Mouse (Mus musculus) embryonic facial prominence, embryonic 12.5 days (tissue): ENCODE results near the gene Adprhl1. TPM values are rescaled to one million over a fixed set of nuclear protein-coding genes. Genes with fewer than 3 reads are reported as not detected.

Experiments
- ATAC-seq: fragments of 200-750 bp; cut with Nextera tagmentation; 2 replicates; pipeline ENCODE4 v1.8.0; 2017; ENCODE audit not compliant: insufficient number of reproducible peaks, insufficient read depth, low FRiP score, low TSS enrichment
- H3K27ac ChIP-seq: fragments of 300-500 bp; sonication (generic); 2 replicates; pipeline ENCODE4 v1.5.1; 2016; ENCODE audit warnings: mild to moderate bottlenecking
- H3K27me3 ChIP-seq: fragments of 300-500 bp; sonication (generic); 2 replicates; pipeline ENCODE4 v1.6.1; 2016; ENCODE audit warnings: mild to moderate bottlenecking, moderate library complexity
- H3K36me3 ChIP-seq: fragments of 300-500 bp; sonication (generic); 2 replicates; pipeline ENCODE4 v1.6.1; 2016; ENCODE audit warnings: mild to moderate bottlenecking
- H3K4me1 ChIP-seq: fragments of 300-500 bp; sonication (generic); 2 replicates; pipeline ENCODE4 v1.6.1; 2016
- H3K4me2 ChIP-seq: fragments of 300-500 bp; sonication (generic); replicated peaks from 2 replicates; pipeline ENCODE4 v1.6.1; 2016; ENCODE audit warnings: mild to moderate bottlenecking, moderate library complexity
- H3K4me3 ChIP-seq: fragments of 300-500 bp; sonication (generic); 2 replicates; pipeline ENCODE4 v1.5.1; 2016; ENCODE audit warnings: mild to moderate bottlenecking
- H3K9ac ChIP-seq: fragments of 300-500 bp; sonication (generic); 2 replicates; pipeline ENCODE4 v1.6.1; 2016; ENCODE audit warnings: mild to moderate bottlenecking, moderate library complexity
- H3K9me3 ChIP-seq: fragments of 300-500 bp; sonication (generic); 2 replicates; pipeline ENCODE4 v1.6.1; 2016; ENCODE audit warnings: mild to moderate bottlenecking, moderate library complexity
- WGBS: fragments of 180-500 bp; shearing (Covaris S2); methylation state at CpG from one replicate; pipeline ENCODE4 v1.1.7; 2016; 5-methylcytosine and 5-hydroxymethylcytosine counted together
- polyA plus RNA-seq: library from polyadenylated mRNA; unstranded; fragments of >200 nt; fragmentation: Nextera tagmentation; extraction: Ambion mirVana; gene quantifications from 2 replicates; pipeline ENCODE4 v1.2.1, GENCODE M21; 2016

Adprhl1 gene
- polyA plus RNA-seq, 1 experiment from 2014 or later, result 0.49 TPM

DNA sequence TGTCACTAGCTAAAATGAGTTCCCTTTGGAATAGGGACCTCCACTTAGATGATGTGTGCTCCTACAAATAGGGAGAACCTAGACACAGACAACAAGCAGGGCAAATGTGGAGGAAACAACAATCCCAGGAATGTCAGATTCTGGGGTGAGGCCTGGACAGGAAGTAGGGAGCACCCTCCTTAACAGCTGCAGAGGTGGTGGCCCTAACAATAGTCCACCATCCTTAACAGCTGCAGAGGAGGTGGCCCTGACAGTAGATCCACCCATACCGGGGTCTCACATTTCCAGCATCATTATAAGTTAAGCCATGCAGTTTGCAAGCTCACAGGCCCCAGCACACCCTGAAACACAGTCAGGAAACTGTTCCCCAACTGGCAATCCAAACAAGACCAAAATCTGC, 65.1 kb downstream of the Adprhl1 start:
- Histone ChIP-seq H3K27ac (no peak overlapping the region), H3K4me3 (no peak overlapping the region), H3K36me3 (no peaks in the 10 kb centered on the region), H3K4me1 (no peaks in the 10 kb centered on the region), H3K9me3 (no peaks in the 10 kb centered on the region), H3K9ac (no peak overlapping the region), H3K27me3 (no peaks in the 10 kb centered on the region), H3K4me2 (no peak overlapping the region)
- WGBS, result 86% methylated on average over 1 of the region's 1 CpGs
- ATAC-seq, result no peak

DNA sequence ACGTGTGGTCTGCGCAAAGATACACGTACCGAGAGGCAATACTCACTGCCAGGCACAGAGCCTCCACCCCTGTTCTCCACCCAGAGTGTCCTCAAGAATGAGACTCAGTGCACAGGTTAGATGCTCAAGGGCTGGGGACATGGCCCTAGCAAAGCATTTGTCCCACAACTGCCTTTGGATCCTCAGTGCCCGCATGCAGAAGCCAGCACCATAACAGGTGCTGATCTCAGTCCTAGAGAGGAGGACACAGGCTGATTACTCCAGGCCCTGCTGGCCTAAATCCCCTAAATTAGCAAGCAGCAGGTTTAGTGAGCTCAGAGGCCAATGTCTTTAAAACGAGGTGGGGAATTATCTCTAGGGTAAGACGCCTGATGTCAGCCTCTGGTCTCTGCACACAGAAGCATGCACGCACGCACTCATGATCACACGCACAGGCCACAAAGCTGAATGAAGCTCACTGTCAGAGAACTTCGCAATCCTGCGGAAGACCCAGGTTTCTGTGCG, 65.9 kb downstream of the Adprhl1 start:
- 90% methylated on average over 13 of the region's 13 CpGs for WGBS
- Histone ChIP-seq H3K9me3 (no peaks in the 10 kb centered on the region), H3K4me2 (no peak overlapping the region), H3K27me3 (no peaks in the 10 kb centered on the region), H3K36me3 (no peaks in the 10 kb centered on the region), H3K4me1 (no peaks in the 10 kb centered on the region), H3K27ac (no peak overlapping the region), H3K4me3 (no peak overlapping the region), H3K9ac (no peak overlapping the region)
- ATAC-seq, result no peak

DNA sequence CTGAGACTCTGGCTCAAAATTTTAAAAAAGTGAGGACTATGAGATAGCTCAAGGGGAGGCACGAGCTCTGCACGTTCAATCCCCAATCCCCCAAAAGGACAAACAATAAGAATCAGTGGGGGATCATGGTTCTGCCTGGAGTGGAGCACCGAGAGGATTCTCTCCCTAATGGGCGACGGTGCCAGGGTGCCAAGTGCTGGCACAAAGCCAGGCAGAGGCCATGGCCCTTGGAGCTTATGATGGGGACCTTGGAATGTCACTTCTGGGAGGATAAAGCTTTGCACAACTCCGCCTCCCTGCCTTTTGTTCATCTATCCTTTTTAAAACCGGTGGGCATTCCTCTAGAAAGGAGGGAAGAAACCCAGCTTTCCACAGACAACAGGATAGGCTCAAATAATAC, 66.3 kb downstream of the Adprhl1 start:
- Histone ChIP-seq H3K9ac (no peak overlapping the region), H3K4me1 (no peaks in the 10 kb centered on the region), H3K36me3 (no peaks in the 10 kb centered on the region), H3K4me2 (no peak overlapping the region), H3K27ac (no peak overlapping the region), H3K4me3 (no peak overlapping the region), H3K9me3 (no peaks in the 10 kb centered on the region), H3K27me3 (no peaks in the 10 kb centered on the region)
- 69% methylated on average over 7 of the region's 7 CpGs for WGBS
- no peak for ATAC-seq

DNA sequence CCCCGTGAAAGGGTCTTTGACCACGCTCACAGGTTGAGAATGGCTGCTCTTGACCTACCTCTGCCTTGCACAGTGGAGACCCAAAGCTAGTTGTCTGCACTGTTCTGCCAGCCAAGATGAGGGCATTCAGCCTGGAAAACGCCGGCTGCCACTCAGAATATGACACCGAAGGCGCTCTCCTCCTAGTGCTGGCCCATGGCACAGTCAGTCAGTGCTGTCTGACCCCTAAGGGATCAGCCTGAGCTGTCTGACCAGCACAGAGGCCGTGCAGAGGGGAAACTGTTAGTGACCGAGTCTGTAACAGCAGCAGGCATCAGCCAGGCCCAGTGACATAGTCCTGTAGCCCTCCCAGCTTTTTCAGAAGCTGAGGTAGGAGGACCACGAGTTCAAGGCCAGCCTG, 66.7 kb downstream of the Adprhl1 start:
- no peak overlapping the region for H3K4me3 ChIP-seq
- no peaks in the 10 kb centered on the region for H3K27me3 ChIP-seq
- H3K36me3 ChIP-seq, result no peaks in the 10 kb centered on the region
- H3K27ac ChIP-seq, result no peak overlapping the region
- WGBS, result 79% methylated on average over 9 of the region's 9 CpGs
- no peaks in the 10 kb centered on the region for H3K4me1 ChIP-seq
- no peak overlapping the region for H3K9ac ChIP-seq
- no peak for ATAC-seq
- no peaks in the 10 kb centered on the region for H3K9me3 ChIP-seq
- no peak overlapping the region for H3K4me2 ChIP-seq

DNA sequence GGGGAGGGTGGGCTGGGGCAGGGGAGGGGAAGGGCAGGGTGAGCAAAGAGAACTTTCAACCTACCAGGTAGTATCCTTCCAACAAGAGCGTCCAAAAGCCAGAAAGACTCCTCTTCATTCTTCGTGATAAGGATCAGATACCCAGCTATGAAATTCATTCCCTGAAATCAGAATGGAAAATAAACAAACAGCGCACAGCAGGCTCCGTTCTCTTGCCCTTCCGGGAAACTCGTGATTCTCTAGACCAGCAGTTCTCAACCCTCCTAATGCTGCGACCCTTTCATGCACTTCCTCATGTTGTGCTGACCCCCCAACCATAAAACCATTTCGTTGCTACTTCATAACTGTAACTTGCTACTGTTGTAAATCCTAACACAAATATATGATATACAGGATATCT, 67.1 kb downstream of the Adprhl1 start:
- Histone ChIP-seq H3K4me1 (no peaks in the 10 kb centered on the region), H3K9ac (no peak overlapping the region), H3K4me3 (no peak overlapping the region), H3K27ac (no peak overlapping the region), H3K27me3 (no peaks in the 10 kb centered on the region), H3K9me3 (no peaks in the 10 kb centered on the region), H3K36me3 (no peaks in the 10 kb centered on the region), H3K4me2 (no peak overlapping the region)
- WGBS, result 86% methylated on average over 8 of the region's 8 CpGs
- ATAC-seq, result no peak

DNA sequence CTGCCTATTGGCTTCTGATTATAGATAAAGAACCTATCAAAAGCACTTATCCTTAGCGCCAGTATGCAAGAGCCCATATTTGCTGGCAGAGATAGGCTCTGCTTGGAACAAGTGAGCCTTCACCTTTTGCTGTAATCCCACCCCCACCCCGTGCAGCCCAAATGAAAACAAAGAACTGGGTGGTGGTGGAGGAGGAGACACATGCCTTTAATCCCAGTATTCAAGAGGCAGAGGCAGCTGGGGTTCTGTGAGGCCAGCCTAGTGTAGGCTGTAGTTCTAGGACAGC, 72.3 kb downstream of the Adprhl1 start:
- Histone ChIP-seq H3K4me1 (no peaks in the 10 kb centered on the region), H3K4me2 (no peak overlapping the region), H3K4me3 (no peak overlapping the region), H3K36me3 (peaks cover 11% of the 10 kb centered on the region), H3K27ac (no peak overlapping the region), H3K9ac (no peak overlapping the region), H3K27me3 (no peaks in the 10 kb centered on the region), H3K9me3 (no peaks in the 10 kb centered on the region)
- ATAC-seq, result no peak
- WGBS, result 63% methylated on average over 2 of the region's 2 CpGs

DNA sequence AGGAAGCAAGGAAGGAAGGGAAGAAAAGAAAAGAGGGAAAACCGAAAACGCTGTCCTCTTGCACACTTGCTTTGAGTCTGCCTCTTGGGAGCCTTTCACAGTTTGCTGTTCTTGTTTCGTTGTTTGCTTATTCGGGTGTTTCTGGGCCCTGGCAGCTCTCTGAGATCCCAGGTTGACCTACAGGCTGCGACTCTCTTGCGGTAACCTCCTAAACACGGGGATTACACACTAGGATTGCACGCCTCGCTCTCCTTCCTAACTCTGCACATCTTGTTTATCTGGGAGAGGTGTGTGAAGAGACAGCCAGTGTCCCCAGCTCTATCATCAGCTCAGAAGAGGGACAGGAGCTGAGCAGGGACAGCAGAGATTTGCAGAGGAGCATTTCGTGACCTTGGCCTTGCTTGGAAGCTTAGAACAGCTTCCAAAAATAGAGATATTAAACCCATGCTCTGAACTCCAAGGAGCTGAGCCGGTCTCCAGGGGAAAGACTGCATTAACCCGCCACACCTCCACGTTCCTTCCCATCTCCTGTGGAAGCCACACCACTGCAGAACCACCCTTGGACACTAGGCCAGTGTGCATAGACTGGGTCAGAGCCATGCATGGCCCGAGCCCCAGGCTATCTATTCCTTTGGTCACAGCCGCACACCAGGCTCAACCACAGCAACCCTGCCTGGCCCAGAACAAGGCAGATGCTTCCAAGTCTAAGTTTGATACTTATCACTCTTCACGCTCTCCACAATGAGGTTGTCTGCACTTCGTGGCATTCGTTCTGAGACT, 72.9 kb downstream of the Adprhl1 start:
- Histone ChIP-seq H3K36me3 (peaks cover 14% of the 10 kb centered on the region), H3K27me3 (no peaks in the 10 kb centered on the region), H3K4me3 (no peak overlapping the region), H3K4me2 (no peak overlapping the region), H3K9ac (no peak overlapping the region), H3K4me1 (no peaks in the 10 kb centered on the region), H3K27ac (no peak overlapping the region), H3K9me3 (no peaks in the 10 kb centered on the region)
- no peak for ATAC-seq
- WGBS, result 80% methylated on average over 18 of the region's 18 CpGs

DNA sequence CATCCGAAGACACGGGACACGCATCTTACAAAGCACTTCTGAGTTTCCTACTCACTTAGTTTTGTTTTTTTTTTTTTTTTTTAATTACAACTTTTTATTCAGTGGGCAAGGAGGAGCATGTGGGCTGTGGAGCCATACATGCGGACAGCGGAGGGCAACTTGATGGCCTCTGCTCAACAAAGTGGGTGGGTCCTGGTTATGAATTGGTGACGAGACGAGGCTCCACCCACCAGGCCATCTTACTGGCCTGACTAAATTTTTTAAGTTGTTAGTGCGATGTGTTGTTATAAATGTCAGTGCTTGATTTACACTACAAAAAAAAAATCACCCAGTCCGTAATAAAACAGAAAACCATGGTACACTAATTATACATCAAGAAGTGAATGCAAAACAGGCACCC, 73.6 kb downstream of the Adprhl1 start:
- no peak overlapping the region for H3K4me3 ChIP-seq
- H3K27me3 ChIP-seq, result no peaks in the 10 kb centered on the region
- H3K9ac ChIP-seq, result no peak overlapping the region
- 84% methylated on average over 9 of the region's 9 CpGs for WGBS
- ATAC-seq, result no peak
- H3K36me3 ChIP-seq, result peaks cover 21% of the 10 kb centered on the region
- no peaks in the 10 kb centered on the region for H3K4me1 ChIP-seq
- H3K4me2 ChIP-seq, result no peak overlapping the region
- H3K9me3 ChIP-seq, result no peaks in the 10 kb centered on the region
- no peak overlapping the region for H3K27ac ChIP-seq

DNA sequence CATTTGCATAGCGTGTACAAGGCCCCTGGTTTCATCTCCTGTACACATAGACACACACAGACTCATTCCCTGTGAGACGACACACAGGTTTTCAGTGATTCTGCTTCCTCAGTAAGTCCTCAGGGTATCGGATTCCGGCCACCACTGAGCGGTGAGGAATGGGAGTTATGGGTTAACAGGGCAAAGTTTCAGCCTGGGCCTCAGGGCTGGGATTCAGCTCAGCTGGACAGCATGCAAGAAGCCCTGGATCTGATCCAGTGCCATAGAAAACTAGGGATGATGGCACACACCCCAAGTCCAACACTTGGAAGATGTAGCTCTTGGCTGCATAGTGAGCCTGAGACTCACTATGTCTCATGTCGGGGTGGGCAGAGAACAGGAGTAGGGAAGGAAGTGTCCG, 74.0 kb downstream of the Adprhl1 start:
- Histone ChIP-seq H3K36me3 (peaks cover 26% of the 10 kb centered on the region), H3K27ac (no peak overlapping the region), H3K4me2 (no peak overlapping the region), H3K4me3 (no peak overlapping the region), H3K4me1 (no peaks in the 10 kb centered on the region), H3K27me3 (no peaks in the 10 kb centered on the region), H3K9ac (no peak overlapping the region), H3K9me3 (no peaks in the 10 kb centered on the region)
- ATAC-seq, result no peak
- 72% methylated on average over 7 of the region's 7 CpGs for WGBS

DNA sequence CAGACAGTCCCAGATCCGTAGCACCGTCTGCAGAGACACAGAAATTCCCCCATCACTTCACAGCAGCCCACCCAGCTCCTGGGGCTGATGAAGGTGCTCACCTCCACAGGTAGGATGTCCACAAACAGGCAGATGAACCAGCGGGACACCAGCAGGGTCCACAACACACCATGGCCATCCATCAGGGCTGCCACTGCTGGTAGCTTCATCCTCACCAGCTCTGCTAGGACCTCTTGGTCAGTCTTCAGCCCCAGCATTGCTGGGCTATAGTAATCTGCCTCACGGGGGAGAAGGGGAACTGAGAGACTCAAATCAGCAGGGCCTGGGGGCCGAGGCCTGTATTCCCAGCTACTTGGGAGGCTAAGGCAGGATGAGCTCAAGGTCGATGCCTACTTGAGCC, 74.5 kb downstream of the Adprhl1 start:
- Histone ChIP-seq H3K27ac (no peak overlapping the region), H3K27me3 (no peaks in the 10 kb centered on the region), H3K4me2 (no peak overlapping the region), H3K4me3 (no peak overlapping the region), H3K36me3 (peaks cover 29% of the 10 kb centered on the region), H3K9me3 (no peaks in the 10 kb centered on the region), H3K9ac (no peak overlapping the region), H3K4me1 (no peaks in the 10 kb centered on the region)
- 75% methylated on average over 6 of the region's 6 CpGs for WGBS
- ATAC-seq, result no peak

DNA sequence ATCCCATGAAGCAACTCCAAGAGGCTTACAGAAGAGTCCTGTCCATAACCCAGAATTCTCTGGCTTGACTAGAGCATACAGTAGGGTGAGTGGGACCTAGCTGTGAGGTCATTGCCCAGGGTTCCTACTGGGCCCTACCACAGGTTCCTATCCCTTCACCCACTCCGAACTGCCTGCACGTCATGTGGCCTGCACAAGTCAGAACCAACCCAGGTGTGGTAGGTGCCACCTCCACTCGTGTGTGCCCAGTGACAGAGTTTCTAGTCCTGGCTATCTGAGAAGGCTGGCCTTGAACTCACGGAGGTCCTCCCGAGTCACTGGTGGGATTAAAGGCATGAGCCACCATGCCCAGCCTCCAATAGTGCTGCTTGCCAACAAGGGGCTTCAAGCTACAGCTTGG, 75.8 kb downstream of the Adprhl1 start:
- Histone ChIP-seq H3K4me2 (no peak overlapping the region), H3K27me3 (no peaks in the 10 kb centered on the region), H3K36me3 (peaks cover 41% of the 10 kb centered on the region), H3K4me1 (no peaks in the 10 kb centered on the region), H3K27ac (no peak overlapping the region), H3K9ac (no peak overlapping the region), H3K4me3 (no peak overlapping the region), H3K9me3 (no peaks in the 10 kb centered on the region)
- ATAC-seq, result no peak
- 97% methylated on average over 5 of the region's 5 CpGs for WGBS

DNA sequence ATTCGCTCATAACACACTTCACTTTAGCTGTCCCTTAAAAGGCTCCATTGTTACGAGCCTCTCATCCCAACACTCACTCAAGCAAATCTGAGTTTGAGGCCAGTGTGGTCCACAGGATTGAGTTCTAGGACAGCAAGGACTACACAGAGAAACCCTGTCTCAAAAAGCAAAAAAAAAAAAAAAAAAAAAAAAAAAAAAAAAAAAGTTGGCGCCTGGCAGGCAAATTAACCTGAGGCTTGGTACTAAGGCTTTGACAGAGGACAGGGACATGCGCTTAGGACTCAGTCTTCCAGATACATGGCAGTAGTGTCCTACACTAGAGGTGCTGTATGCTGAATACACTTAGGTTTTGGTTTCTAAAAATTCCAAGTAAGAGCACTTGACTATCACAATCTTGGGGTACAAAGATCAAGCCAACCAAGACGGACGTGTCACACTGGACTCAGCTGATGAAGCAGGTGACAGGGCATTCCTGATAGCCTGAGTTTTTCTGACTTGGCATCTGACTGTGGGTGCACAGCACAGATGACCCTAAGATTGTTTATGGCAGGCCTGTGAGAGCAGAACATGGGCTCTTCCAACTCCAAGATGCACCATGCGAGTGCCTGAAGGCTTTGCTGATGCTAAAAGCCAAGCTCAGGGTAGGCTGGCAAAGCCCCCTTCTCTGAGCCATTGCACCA, 76.6 kb downstream of the Adprhl1 start:
- Histone ChIP-seq H3K9me3 (no peaks in the 10 kb centered on the region), H3K27me3 (no peaks in the 10 kb centered on the region), H3K9ac (no peak overlapping the region), H3K4me3 (no peak overlapping the region), H3K27ac (no peak overlapping the region), H3K4me1 (no peaks in the 10 kb centered on the region), H3K36me3 (peaks cover 50% of the 10 kb centered on the region), H3K4me2 (no peak overlapping the region)
- 93% methylated on average over 7 of the region's 7 CpGs for WGBS
- ATAC-seq, result no peak
